Mouse (Mus musculus) CH12.LX (cell line): Measurements from ENCODE around the gene Mpzl2. TPM values are rescaled to one million over a fixed set of nuclear protein-coding genes. Genes with fewer than 3 reads are reported as not detected.

Experiments
- DNase-seq: peaks from one replicate; pipeline ENCODE4 v3.0.0-alpha.2; 2013; ENCODE audit errors: extremely low read depth
- H3K27ac ChIP-seq: 2 replicates; pipeline ENCODE4 v1.5.1; 2012; ENCODE audit warnings: low read depth, mild to moderate bottlenecking, control low read depth, moderate library complexity; ENCODE audit not compliant: insufficient read depth
- H3K27me3 ChIP-seq: replicated peaks from 2 replicates; pipeline ENCODE3; 2012; ENCODE audit warnings: inconsistent platforms
- H3K36me3 ChIP-seq, 2 experiments: replicated peaks in 1 of 2; 2 replicates each; pipeline versions ENCODE3 to v1.6.1; 2012; ENCODE audit warnings: inconsistent platforms in 1 of 2, low read length in 1 of 2, mild to moderate bottlenecking in 1 of 2, mixed read lengths in 1 of 2, moderate library complexity in 1 of 2; ENCODE audit not compliant: control insufficient read depth in 1 of 2, insufficient read depth in 1 of 2
- H3K4me1 ChIP-seq, 2 experiments: 2 replicates each; pipeline ENCODE4 v1.6.1; 2012; ENCODE audit warnings: inconsistent platforms in 1 of 2, moderate library complexity in 1 of 2; ENCODE audit not compliant: insufficient read depth in 2 of 2, control insufficient read depth in 1 of 2
- H3K4me2 ChIP-seq: 2 replicates; pipeline ENCODE4 v1.6.1; 2012; ENCODE audit warnings: low read depth, mild to moderate bottlenecking, control low read depth; ENCODE audit not compliant: poor library complexity, insufficient read depth, severe bottlenecking
- H3K4me3 ChIP-seq, 3 experiments: fragments of 150-350 bp in 1 of 3; sonication (generic) in 1 of 3; replicated peaks in 1 of 3; 2 replicates each; pipeline versions ENCODE3 to v1.5.1; 2011 to 2012; ENCODE audit warnings: low read depth in 2 of 3, low read length in 2 of 3, mild to moderate bottlenecking in 2 of 3, moderate library complexity in 2 of 3, control low read depth in 1 of 3, improper control_type of control experiment in 1 of 3, inconsistent platforms in 1 of 3, mixed read lengths in 1 of 3; ENCODE audit not compliant: poor library complexity in 1 of 3
- H3K79me2 ChIP-seq: replicated peaks from 2 replicates; pipeline ENCODE4 v1.6.1; 2012; ENCODE audit warnings: mild to moderate bottlenecking, moderate library complexity; ENCODE audit not compliant: control insufficient read depth, poor library complexity, insufficient read depth, severe bottlenecking; ENCODE audit errors: extremely low read depth
- H3K9ac ChIP-seq: 2 replicates; pipeline ENCODE4 v1.6.1; 2012; ENCODE audit warnings: low read depth, mild to moderate bottlenecking, control low read depth, moderate library complexity; ENCODE audit not compliant: insufficient read depth
- H3K9me3 ChIP-seq: replicated peaks from 2 replicates; pipeline ENCODE3; 2012; ENCODE audit warnings: low read length, inconsistent platforms, mixed read lengths
- CHD1 ChIP-seq: IDR thresholded peaks from 2 replicates; pipeline ENCODE4 v1.6.1; 2012; ENCODE audit warnings: low read depth, low read length, improper control_type of control experiment, inconsistent platforms
- CHD2 ChIP-seq: IDR thresholded peaks from 2 replicates; pipeline ENCODE4 v1.6.1; 2011; ENCODE audit warnings: low read length, improper control_type of control experiment
- E2F4 ChIP-seq: IDR thresholded peaks from 2 replicates; pipeline ENCODE4 v1.6.1; 2011; ENCODE audit warnings: low read depth, low read length, improper control_type of control experiment; ENCODE audit not compliant: insufficient replicate concordance
- ELF1 ChIP-seq: IDR thresholded peaks from 2 replicates; pipeline ENCODE4 v1.6.1; 2014; ENCODE audit warnings: low read depth, mild to moderate bottlenecking, inconsistent platforms, low read length, improper control_type of control experiment
- EP300 ChIP-seq: IDR thresholded peaks from 2 replicates; pipeline ENCODE4 v1.6.1; 2011; ENCODE audit warnings: low read length, improper control_type of control experiment
- ETS1 ChIP-seq: conservative IDR thresholded peaks from 2 replicates; pipeline ENCODE4 v1.6.1; 2012; ENCODE audit warnings: low read depth, mild to moderate bottlenecking, inconsistent platforms, low read length, improper control_type of control experiment, moderate library complexity
- HCFC1 ChIP-seq: IDR thresholded peaks from 2 replicates; pipeline ENCODE4 v1.6.1; 2012; ENCODE audit warnings: low read depth, mild to moderate bottlenecking, inconsistent platforms, low read length, improper control_type of control experiment
- IRF4 ChIP-seq: IDR thresholded peaks from 2 replicates; pipeline ENCODE4 v1.6.1; 2014; ENCODE audit warnings: low read depth, mild to moderate bottlenecking, inconsistent platforms, low read length, improper control_type of control experiment
- JUN ChIP-seq: IDR thresholded peaks from 2 replicates; pipeline ENCODE4 v1.6.1; 2011; ENCODE audit warnings: low read depth, mild to moderate bottlenecking, low read length, improper control_type of control experiment, moderate library complexity; ENCODE audit not compliant: insufficient read depth
- JUND ChIP-seq: conservative IDR thresholded peaks from 2 replicates; pipeline ENCODE4 v1.6.1; 2011; ENCODE audit warnings: low read depth, low read length, improper control_type of control experiment
- MAX ChIP-seq: IDR thresholded peaks from 2 replicates; pipeline ENCODE4 v1.6.1; 2011; ENCODE audit warnings: low read length, improper control_type of control experiment
- MXI1 ChIP-seq: IDR thresholded peaks from 2 replicates; pipeline ENCODE4 v1.6.1; 2011; ENCODE audit warnings: mild to moderate bottlenecking, low read depth, low read length, improper control_type of control experiment
- MYC ChIP-seq: IDR thresholded peaks from 2 replicates; pipeline ENCODE4 v1.6.1; 2011; ENCODE audit warnings: low read depth, mild to moderate bottlenecking, improper control_type of control experiment, low read length
- NELFE ChIP-seq: IDR thresholded peaks from 2 replicates; pipeline ENCODE4 v1.6.1; 2011; ENCODE audit warnings: low read depth, low read length, improper control_type of control experiment
- NRF1 ChIP-seq: IDR thresholded peaks from 2 replicates; pipeline ENCODE4 v1.6.1; 2014; ENCODE audit warnings: low read depth, mild to moderate bottlenecking, inconsistent platforms, low read length, improper control_type of control experiment, moderate library complexity
- POLR2A ChIP-seq: IDR thresholded peaks from 2 replicates; pipeline ENCODE4 v1.6.1; 2011; ENCODE audit warnings: low read depth, mild to moderate bottlenecking, improper control_type of control experiment, low read length
- POLR2AphosphoS2 ChIP-seq: IDR thresholded peaks from 2 replicates; pipeline ENCODE4 v1.6.1; 2011; ENCODE audit warnings: low read depth, low read length, improper control_type of control experiment
- RCOR1 ChIP-seq: conservative IDR thresholded peaks from 2 replicates; pipeline ENCODE4 v1.6.1; 2012; ENCODE audit warnings: low read depth, mild to moderate bottlenecking, inconsistent platforms, low read length, improper control_type of control experiment
- SIN3A ChIP-seq: IDR thresholded peaks from 2 replicates; pipeline ENCODE4 v1.6.1; 2012; ENCODE audit warnings: low read length, improper control_type of control experiment, inconsistent platforms
- SMC3 ChIP-seq: IDR thresholded peaks from 2 replicates; pipeline ENCODE4 v1.6.1; 2011; ENCODE audit warnings: low read depth, low read length, improper control_type of control experiment
- TBP ChIP-seq: conservative IDR thresholded peaks from 2 replicates; pipeline ENCODE4 v1.6.1; 2011; ENCODE audit warnings: low read depth, low read length, improper control_type of control experiment
- TCF12 ChIP-seq: IDR thresholded peaks from 2 replicates; pipeline ENCODE4 v1.6.1; 2014; ENCODE audit warnings: low read depth, mild to moderate bottlenecking, inconsistent platforms, low read length, improper control_type of control experiment
- UBTF ChIP-seq: IDR thresholded peaks from 2 replicates; pipeline ENCODE4 v1.6.1; 2012; ENCODE audit warnings: low read depth, mild to moderate bottlenecking, inconsistent platforms, low read length, improper control_type of control experiment, moderate library complexity
- USF1 ChIP-seq: IDR thresholded peaks from 2 replicates; pipeline ENCODE4 v1.6.1; 2014; ENCODE audit warnings: low read depth, mild to moderate bottlenecking, inconsistent platforms, low read length, improper control_type of control experiment
- USF2 ChIP-seq: conservative IDR thresholded peaks from 2 replicates; pipeline ENCODE4 v1.6.1; 2011; ENCODE audit warnings: low read depth, low read length, improper control_type of control experiment
- ZC3H11A ChIP-seq: IDR thresholded peaks from 2 replicates; pipeline ENCODE4 v1.6.1; 2012; ENCODE audit warnings: low read depth, mild to moderate bottlenecking, inconsistent platforms, low read length, improper control_type of control experiment
- ZMIZ1 ChIP-seq: IDR thresholded peaks from 2 replicates; pipeline ENCODE4 v1.6.1; 2012; ENCODE audit warnings: low read depth, mild to moderate bottlenecking, inconsistent platforms, low read length, improper control_type of control experiment
- ZNF384 ChIP-seq: IDR thresholded peaks from 2 replicates; pipeline ENCODE4 v1.6.1; 2012; ENCODE audit warnings: low read depth, low read length, improper control_type of control experiment, inconsistent platforms
- dilution Hi-C: fragments of 300-500 bp; cut with MboI; formaldehyde crosslinking; loops from 2 replicates; pipeline ENCODE4 v1.14.3; 2020; ENCODE audit warnings: low sequenced_read_pairs; ENCODE audit not compliant: extremely low pct_unique_long_range_greater_than_20kb, extremely low pct_ligation_motif_present
- in situ Hi-C: fragments of 300-500 bp; cut with MboI; formaldehyde crosslinking; loops from 3 replicates; pipeline ENCODE4 v1.14.3; 2019; ENCODE audit warnings: low sequenced_read_pairs, low pct_ligation_motif_present, low pct_unique_long_range_greater_than_20kb, mixed read lengths
- polyA plus RNA-seq: library from polyadenylated mRNA; unstranded; fragments of >175 nt; gene quantifications from 2 replicates; pipeline ENCODE4 v1.2.1, GENCODE M21; 2012; ENCODE audit warnings: low read depth; ENCODE audit not compliant: insufficient read length
- total RNA-seq, 2 experiments: library from RNA; depleted of rRNA; stranded (reverse); fragments of 300-350 nt in 1 of 2; fragments of >200 nt in 1 of 2; gene quantifications; 2 replicates each; pipeline ENCODE4 v1.2.3; 2012 to 2014

Gene Mpzl2
- total and polyA plus RNA-seq, 3 experiments = 0.27 to 0.36 (median 0.30) TPM

DNA sequence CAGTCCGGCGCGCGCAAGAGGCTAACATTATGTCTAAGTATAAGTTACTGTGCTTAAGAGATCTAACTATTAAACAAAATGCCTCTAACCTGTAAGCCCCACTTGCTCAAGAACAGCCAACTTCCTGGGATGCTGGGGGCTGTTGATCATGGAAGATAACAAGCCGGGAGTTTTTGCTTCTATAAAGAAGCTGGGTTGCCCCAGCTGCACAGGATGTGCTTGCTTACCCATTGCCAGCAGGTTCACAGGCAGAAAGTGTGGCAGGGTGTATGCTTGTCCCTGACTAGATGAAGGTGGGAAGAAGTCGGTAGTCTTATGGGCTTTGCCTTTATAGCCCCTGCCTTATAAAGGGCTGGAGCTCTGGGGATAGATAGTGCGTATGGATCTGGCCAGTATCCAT, 43.0 kb upstream of the Mpzl2 start:
- Histone ChIP-seq H3K36me3 (no peaks in the 10 kb centered on the region), H3K27ac (no peak overlapping the region)
- dilution Hi-C loops = no loop called here

DNA sequence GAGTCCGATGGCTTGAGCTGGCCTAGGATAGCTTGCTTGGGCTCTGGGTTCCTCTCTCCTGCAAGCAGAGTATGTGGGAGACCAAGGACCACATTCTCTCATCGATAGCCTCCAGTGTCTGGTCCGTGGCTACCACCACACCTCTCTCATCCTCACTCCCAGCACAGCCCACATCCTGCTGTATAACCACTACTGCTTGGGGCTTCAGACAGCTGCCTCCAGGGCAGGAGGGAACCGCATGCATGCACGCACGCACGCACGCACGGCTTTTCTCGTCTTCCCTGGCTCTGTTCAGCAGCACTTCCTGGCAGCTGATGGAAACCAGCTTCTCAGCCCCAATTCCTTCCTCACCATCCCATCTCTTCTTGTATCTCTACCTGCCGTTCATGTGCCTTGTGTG, 41.5 kb upstream of the Mpzl2 start:
- no peak overlapping the region for H3K4me3 ChIP-seq
- no peaks in the 10 kb centered on the region for H3K9me3 ChIP-seq
- in situ Hi-C loops = no loop called here
- H3K27ac ChIP-seq = no peak overlapping the region
- H3K4me2 ChIP-seq = no peak overlapping the region
- no peak for DNase-seq
- no peak for TF ChIP-seq ETS1
- TF ChIP-seq JUND = no peak
- no peak for TF ChIP-seq MAX
- TF ChIP-seq NRF1 = no peak
- no peak for TF ChIP-seq POLR2A
- no peak for TF ChIP-seq MYC
- no peak for TF ChIP-seq RCOR1
- no peak for TF ChIP-seq JUN
- TF ChIP-seq HCFC1 = no peak
- no peak for TF ChIP-seq CHD2
- no peak for TF ChIP-seq SMC3
- no peak for TF ChIP-seq USF1
- H3K4me1 ChIP-seq = peaks cover 7 to 16% of the 10 kb centered on the region in 2 experiments; a peak in 3 of 4 replicates
- no peak overlapping the region for H3K9ac ChIP-seq
- dilution Hi-C loops = no loop called here
- no peaks in the 10 kb centered on the region for H3K27me3 ChIP-seq
- no peaks in the 10 kb centered on the region for H3K79me2 ChIP-seq
- H3K36me3 ChIP-seq = no peaks in the 10 kb centered on the region

More for the DNA sequence above, 43.0 kb upstream of the Mpzl2 start:
- H3K4me3 ChIP-seq = no peak overlapping the region
- DNase-seq = no peak
- TF ChIP-seq ZNF384 (no peak), E2F4 (no peak), ELF1 (no peak), IRF4 (no peak), CHD1 (no peak), SIN3A (no peak), TBP (no peak), JUND (no peak), TCF12 (no peak), USF2 (no peak), USF1 (no peak), ZC3H11A (no peak), MXI1 (no peak), ZMIZ1 (no peak), HCFC1 (no peak), NELFE (no peak), NRF1 (no peak), POLR2AphosphoS2 (no peak), EP300 (no peak), UBTF (no peak)
- H3K9ac ChIP-seq = no peak overlapping the region
- H3K4me2 ChIP-seq = no peak overlapping the region
- peaks cover 7 to 16% of the 10 kb centered on the region in 2 experiments; a peak in 3 of 4 replicates for H3K4me1 ChIP-seq
- no peaks in the 10 kb centered on the region for H3K9me3 ChIP-seq
- in situ Hi-C loops = no loop called here
- H3K79me2 ChIP-seq = no peaks in the 10 kb centered on the region
- no peaks in the 10 kb centered on the region for H3K27me3 ChIP-seq
